Mouse (Mus musculus) brain, embryonic 18.5 days (tissue): ENCODE results near the gene Prc1.
A peak's percentile ranks its signal among the peaks of the same experiment; 100 is the strongest.
"Not testable (repeated sequence)": the region's sequence is repeated elsewhere in the genome, so short reads cannot be mapped to it uniquely, and the experiment has no call there.

Experiments used
- DNase-seq: peaks from one replicate; pipeline ENCODE4 v3.0.0-alpha.2; 2012; ENCODE audit warnings: low read depth, low spot score

Gene Prc1

GRCm38 (mm10) chr7:80284391-80284790 is 9.9 kb upstream of the Prc1 start:
- DNase-seq, result no peak

- DNase-seq, result no peak
These were observed 8.5 kb upstream of the Prc1 start for GRCm38 (mm10) chr7:80285725-80286124.

- no peak for DNase-seq
These were observed 6.5 kb upstream of the Prc1 start for GRCm38 (mm10) chr7:80287736-80288135.

DNA sequence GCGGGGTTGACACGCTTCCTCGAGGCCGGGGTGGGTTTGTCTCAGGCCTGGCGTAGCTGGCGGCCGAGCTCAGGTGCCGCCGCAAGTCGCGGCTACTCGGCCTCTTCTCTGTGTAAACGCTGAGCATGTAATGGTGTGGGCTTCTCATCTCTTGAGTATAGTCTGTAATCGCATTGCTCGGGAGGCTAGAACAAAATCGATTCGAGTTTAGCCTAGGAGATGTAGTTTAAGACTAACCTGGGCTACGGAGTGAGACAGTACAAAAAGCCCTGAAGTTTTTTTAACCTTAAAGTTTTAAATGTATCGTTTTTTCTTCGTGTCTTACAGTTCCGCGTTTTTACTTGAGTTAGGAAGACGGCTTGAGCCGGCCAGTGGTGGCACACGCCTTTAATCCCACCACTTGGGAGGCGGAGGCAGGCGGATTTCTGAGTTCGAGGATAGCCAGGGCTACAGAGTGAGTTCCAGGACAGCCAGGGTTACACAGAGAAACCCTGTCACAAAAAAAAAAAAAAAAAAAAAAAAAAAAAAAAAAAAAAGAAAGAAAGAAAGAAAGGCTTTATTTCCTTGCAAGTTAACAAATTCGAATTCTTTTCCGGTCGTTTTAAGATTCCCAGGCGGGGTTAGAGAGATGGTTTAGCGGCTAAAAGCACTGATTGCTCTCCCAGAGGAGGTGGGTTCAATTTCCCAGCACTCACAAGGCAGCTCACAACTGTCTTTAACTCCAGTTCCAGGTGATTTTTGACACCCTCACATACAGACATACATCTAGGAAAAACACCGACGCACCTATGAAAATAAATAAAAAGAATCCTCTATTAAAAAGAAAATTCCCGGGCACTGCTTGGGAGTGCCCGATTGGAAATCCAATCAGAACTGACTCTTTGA is 756 bp downstream of the Prc1 start:
- no peak for DNase-seq

GRCm38 (mm10) chr7:80296462-80296861 is 2.2 kb downstream of the Prc1 start:
- DNase-seq, result no peak

GRCm38 (mm10) chr7:80297041-80297440 is 2.8 kb downstream of the Prc1 start:
- no peak for DNase-seq

DNA sequence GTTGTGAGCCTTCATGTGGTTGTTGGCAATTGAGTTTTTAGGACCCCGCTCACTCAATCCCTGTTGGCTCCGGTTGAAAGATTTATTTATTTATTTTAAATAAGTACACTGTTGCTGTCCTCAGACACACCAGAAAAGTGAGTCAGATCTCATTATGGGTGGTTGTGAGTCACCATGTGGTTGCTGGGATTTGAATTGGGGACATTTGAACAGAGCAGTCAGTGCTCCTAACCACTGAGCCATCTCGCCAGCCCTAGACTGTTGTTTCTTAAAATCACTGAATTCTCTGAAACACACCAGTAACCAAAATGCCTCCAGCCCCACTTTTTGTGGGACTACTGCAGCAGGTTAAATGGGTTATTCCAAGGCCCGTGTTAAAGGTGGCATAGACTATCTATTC is 4.5 kb downstream of the Prc1 start:
- DNase-seq, result no peak

DNA sequence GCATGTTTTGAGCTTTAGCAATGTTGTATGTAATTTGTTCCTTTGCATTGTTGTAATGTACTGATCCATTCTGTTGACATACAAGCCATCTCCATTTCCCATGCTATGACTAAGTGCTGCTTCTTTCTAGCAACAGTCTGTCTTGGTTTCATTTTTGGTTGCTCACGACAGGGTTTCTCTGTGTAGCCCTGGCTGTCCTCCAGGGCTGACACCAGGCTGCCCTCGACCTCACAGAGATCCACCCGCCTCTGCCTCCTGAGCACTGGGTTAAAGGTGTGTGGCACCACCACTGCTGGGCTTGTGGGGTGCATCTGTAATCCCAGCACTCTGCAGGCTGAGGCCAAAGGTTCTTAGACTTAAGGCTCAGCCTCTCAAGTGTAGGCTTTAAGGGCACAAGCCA is 5.3 kb downstream of the Prc1 start:
- DNase-seq, result no peak

DNA sequence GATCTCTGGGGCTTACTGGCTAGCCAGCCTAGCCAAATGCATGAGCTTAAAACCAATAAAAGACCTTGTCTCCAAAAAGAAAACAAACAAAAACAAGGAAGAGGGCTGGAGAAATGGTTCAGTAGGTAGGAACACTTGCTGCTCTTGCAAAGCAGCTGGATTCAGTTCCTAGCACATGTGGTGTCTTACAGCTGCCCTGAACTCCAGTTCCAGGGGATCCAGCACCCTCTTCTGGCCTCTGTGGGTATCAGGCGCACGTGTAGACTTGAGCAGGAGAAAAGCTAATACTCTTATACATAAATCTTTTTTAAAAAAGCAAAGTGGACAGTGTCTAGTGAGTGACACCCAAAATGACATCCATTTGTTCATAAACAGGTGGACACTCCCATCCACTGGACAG is 7.3 kb downstream of the Prc1 start:
- DNase-seq, result no peak

GRCm38 (mm10) chr7:80307766-80308165 is 13.5 kb downstream of the Prc1 start:
- no peak for DNase-seq

- no peak for DNase-seq
These were observed 16.5 kb downstream of the Prc1 start for GRCm38 (mm10) chr7:80310771-80311170.

DNA sequence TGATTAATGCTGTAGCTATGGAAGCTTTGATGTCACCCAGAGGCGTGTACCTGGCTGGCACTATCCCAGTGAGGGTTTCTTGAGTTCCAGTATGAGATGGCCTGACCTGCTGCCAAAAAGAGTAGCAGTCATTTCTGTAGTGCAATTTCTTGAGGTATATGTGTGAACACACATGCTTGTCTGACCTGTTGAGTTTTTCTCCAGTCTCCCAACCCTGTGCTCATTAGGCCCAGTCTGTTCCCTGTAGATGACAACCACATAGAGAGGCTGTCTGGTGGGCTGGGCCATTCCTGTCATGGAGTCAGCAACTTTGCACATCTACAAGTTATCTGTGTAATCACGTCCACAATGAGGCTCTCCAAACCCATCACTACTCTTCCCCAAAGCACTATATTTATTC is 21.5 kb downstream of the Prc1 start:
- DNase-seq, result no peak

GRCm38 (mm10) chr7:80317439-80318115 is 23.3 kb downstream of the Prc1 start:
- no peak for DNase-seq

- no peak for DNase-seq
These were observed 24.4 kb downstream of the Prc1 start for GRCm38 (mm10) chr7:80318670-80319069.

DNA sequence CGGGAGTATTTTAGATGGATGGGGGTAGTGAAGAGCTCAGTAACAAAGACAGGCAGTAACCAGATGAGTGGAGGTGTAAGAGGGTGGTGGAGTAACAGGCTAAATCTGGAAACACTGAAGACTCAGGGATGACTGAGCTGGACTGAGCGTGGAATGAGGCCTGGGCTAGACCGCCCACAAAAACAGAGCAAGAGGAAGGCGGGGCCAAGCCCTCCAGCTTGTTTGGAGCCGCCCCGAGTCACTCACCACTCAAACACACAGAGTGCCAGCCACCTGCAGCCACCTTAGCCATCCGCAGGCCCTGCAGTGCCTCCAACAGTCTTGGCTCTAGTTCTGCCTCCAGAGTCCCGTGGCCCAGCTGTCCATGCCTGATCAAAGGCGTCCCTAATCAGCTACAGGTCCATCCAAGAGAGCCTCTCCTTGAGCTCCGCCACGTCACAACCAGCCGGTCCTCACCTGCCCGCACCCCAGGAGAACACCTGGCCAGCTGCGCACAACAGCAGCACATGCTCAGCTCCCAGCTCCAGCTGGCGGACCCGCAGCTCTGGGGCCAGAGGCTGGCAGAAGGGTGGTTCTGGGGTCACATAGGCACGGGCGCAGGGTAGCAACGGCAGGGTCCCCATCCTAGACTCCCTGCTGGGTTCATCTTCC is 25.7 kb downstream of the Prc1 start:
- no peak for DNase-seq

GRCm38 (mm10) chr7:80323336-80323735 is 29.1 kb downstream of the Prc1 start:
- DNase-seq, result no peak

DNA sequence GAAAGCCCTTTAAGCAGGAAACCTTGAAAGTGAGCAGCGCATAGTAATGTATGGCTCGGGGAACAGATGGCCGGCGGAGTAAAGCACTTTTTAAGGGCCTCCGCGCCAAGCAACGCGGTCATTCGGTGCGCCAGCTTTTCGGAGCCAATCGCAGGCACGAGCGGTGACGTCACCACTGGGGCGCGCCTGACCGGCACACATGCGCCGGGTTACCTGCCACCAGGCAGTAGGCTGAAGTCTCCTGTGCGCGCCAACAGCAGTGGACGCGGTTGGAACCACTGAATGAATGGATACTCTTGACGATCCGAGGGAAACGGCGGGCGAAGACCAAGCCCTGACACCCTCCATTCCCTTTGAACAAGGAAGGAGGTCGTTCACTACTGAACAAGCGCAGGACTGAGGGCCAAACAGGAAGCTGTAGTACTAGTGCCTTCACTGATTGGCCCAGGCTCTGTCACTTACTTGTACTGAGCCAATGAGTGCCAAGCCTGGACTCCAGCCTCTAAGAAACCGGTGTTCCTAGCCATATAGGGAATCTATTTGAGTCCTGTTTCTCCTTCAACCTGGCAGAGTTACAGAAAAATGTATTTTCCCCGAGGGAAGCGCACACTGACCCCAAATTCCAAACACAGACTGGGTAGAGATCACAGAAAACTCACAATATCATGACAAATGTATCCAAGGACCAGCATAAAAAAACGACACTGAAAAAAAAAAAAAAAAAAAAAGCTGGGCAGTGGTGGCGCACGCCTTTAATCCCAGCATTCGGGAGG is 30.0 kb downstream of the Prc1 start, which contains the start of gene Rccd1:
Gene Rccd1, minus strand, starts transcription at position 412 of the 773 bp plus-strand sequence.
- peak; percentile 95 for DNase-seq

- DNase-seq, result not testable (repeated sequence)
These were observed 30.5 kb downstream of the Prc1 start for GRCm38 (mm10) chr7:80324816-80325119.

GRCm38 (mm10) chr7:80325292-80325868 is 31.1 kb downstream of the Prc1 start:
- DNase-seq, result no peak

GRCm38 (mm10) chr7:80326076-80326475 is 31.8 kb downstream of the Prc1 start:
- DNase-seq, result no peak

- DNase-seq, result no peak
These were observed 36.0 kb downstream of the Prc1 start for GRCm38 (mm10) chr7:80330278-80330677.
